Mouse (Mus musculus) embryonic fibroblast, embryonic 13.5 days (primary cell): ENCODE data around the gene Negr1.

Source experiments
- CTCF ChIP-seq: IDR thresholded peaks from 2 replicates; pipeline ENCODE4 v1.5.1; 2011; ENCODE audit warnings: mild to moderate bottlenecking, control low read depth, low read length, moderate library complexity, borderline replicate concordance; ENCODE audit not compliant: insufficient read depth
- POLR2A ChIP-seq: IDR thresholded peaks from 2 replicates; pipeline ENCODE4 v1.6.1; 2011; ENCODE audit warnings: low read depth, mild to moderate bottlenecking, control low read depth, low read length, moderate library complexity

DNA sequence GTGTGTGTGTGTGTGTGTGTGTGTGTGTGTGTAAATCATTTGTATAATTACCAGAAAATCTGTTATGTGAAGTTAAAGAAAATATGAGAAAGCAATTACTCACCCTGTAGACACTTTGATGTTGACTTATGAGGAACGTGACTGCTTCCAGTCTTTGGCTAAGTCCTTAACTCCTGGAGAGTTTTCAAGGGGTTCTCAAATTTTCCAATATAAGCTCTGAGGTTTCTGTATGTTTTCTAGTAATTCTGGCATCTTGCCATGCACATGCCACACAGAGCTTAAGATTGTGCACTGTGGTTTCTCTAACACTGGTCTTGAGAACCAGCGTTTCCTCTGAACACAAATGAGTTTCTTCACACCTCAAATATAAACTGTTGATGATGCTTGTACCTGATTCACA, 460.0 kb downstream of the Negr1 start:
- TF ChIP-seq POLR2A = no peak
- TF ChIP-seq CTCF = no peak
